Mouse (Mus musculus): ENCODE results near the gene Olfr504. TPM values are rescaled to one million over a fixed set of nuclear protein-coding genes. Genes with fewer than 3 reads are reported as not detected.
"Not testable (repeated sequence)": the region's sequence is repeated elsewhere in the genome, so short reads cannot be mapped to it uniquely, and the experiment has no call there.

Gene Olfr504
- total RNA-seq (2021), result not detected
- long read RNA-seq, experiment 1, result 0 reads
- long read RNA-seq, experiment 2, result 0 reads

DNA sequence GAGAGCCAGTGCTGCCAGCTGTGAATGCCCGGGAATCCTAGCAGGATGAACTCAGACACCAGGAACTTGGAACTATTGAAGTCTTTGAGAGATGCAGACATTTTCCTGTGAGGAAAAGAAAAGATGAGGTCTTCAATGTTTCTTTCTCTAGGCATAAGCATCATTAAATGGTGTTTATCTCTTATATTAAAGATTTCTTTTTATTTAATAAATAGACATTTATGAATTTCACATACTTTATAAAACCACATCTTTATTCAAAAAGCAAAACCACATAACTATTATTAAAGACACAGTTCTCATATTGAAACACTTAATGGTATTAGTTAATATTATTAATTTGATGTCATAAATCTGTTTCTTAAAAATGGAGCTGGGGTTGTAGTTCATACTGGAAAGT, at the start of gene Olfr504:
Gene Olfr504, minus strand, starts transcription at position 101 of the 400 bp plus-strand sequence.
- DNase-seq, result no peak
- intact Hi-C loops (cut with DNase I), result no loop called here

DNA sequence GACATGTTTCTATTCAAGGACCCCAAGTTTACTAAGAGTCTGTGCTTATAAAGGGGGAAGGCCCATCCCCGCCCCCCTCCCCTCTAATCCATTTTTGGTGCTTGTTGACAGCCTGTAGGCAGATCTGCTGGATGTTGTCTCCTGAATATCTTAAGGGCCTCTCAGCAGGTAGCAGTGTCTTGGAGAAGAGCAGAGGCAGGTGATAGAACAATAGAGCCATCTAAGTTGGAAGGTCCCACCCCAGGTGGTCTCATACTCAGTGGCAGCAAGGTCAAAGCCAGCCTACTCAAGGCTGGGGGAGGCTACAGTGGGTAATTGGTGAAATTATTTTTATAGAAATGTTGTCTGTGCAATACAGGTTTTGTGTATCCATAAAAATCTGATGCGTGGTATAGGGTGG, 48.5 kb upstream of the Olfr504 start:
- DNase-seq, result no peak
- intact Hi-C loops (cut with DNase I), result no loop called here

DNA sequence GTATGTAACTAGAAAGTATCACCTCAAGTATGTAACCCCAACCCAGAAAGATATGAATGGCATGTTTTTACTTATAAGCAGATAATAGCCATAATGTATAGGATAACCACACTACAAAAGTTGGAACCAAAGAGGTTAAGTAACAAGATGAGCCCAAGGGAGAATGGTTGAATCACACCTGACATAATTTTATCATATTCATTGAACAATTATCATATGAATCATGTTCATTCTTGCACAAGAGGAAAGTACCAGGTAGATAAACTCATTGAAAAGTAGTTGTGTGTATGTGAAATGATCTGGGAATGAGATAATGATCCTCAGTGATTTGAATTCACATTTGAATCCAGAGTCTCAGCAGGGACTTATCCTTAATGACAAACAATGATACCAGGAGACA, 44.9 kb upstream of the Olfr504 start, which contains the start of gene Olfr506:
Gene Olfr506, plus strand, starts transcription at position 301 of the 400 bp plus-strand sequence.
- DNase-seq, result no peak
- intact Hi-C loops (cut with DNase I), result no loop called here

DNA sequence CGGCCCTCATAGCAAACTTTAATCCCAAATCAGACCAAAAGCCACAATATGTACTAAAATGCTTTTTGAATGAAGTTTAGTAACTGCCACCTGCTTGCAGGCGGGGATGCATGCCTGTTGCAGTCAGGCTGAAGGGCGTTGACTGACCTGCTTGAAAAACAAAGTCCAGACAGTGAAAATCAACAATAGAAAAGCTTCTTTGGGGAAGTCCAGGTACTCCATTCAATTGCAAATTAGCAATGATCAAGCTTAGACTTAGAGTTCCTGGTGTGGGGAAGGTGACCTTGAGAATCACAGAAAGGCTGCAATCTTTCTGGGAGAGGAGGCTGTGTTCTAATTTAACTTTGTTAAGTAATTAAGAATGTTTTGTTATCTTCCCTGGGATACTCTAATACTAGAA, 36.3 kb upstream of the Olfr504 start:
- DNase-seq; intact Hi-C loops (cut with DNase I): not testable (repeated sequence)

DNA sequence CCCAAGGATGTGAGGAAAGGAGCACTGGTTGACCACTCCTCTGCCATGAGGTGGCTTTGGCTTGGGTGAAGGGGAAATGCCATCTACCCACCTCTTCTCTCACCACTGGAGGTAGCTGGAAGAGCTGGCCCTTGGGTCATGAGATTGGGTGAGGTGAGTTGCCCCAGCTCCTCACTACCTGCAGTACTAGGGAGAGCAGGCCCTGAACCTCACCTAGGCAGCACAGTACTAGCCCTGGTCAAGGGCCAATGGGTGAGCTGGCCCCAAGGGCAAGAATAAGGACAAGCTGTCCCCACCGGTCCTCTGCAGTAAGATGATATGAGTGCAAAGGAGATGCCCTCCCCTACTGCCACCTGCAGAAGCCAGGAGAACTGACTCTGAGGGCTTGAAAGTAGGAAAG, 24.2 kb upstream of the Olfr504 start:
- DNase-seq, result no peak
- intact Hi-C loops (cut with DNase I), result no loop called here

DNA sequence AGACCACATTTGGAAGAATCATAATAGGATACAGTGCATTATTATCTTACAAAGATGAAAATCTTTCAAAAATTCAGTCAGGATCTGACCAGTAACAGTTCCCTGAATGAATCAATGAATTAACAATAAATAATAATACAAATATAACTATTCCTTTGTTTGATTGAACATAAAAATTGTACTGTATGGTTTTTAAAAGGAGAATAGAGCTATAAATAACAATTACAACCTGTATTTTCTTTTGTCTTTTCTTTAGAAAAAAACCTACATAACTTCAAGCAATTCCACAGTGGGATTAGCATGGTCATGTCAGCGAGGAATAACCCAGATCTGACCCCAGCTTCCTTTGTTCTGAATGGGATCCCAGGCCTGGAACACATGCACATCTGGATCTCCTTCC, 21.4 kb downstream of the Olfr504 start, which contains the start of gene Olfr503:
Gene Olfr503, plus strand, starts transcription at position 301 of the 400 bp plus-strand sequence.
- DNase-seq; intact Hi-C loops (cut with DNase I): not testable (repeated sequence)

DNA sequence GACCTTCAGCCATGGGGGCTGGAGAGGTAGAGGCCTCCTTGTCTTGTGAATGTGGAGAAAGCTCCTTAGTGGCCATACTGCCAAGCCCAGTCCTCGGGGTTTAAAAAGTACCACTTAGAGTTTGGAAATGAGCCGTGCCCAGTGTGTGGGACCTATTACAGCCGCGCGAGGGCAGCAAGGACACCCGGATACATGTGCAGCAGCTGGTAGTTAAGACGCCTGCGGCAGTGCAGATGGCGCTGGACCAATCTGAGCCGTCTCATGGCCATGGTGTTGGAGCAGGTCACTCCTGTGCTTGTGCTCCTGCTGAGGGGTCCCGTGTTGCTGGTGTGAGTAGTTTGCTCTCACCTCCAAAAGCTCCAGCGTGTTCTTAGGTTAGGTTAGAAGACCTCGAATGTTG, 23.2 kb downstream of the Olfr504 start:
- intact Hi-C loops (cut with DNase I), result no loop called here
- DNase-seq, result no peak

DNA sequence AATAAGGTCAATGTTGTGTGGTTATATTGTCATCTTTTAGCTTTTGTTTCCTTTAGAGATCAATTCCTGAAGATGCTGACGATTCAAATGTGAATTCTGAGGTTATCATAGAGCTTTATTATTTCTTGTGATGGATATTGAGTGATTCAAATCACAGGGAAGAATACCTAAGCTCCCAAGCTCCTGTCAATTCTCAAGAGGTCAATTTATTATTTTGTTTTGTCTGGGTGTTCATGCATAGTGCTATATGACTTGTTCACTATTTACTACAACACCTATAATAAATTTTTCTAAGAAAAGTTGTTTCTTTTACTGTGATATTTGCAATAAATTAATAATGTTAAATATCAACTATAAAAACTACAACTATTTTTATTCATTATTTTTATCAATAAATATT, 40.6 kb downstream of the Olfr504 start, which contains the start of gene Olfr502:
Gene Olfr502, minus strand, starts transcription at position 101 of the 400 bp plus-strand sequence.
- no peak for DNase-seq
- intact Hi-C loops (cut with DNase I), result no loop called here

Other genes with a start within 250 kb of the Olfr504 start
- not detected for gene Olfr492, start 242.1 kb downstream of the Olfr504 start, total RNA-seq (2021)
- gene Olfr493, start 218.8 kb downstream of the Olfr504 start, total RNA-seq (2021), result not detected
- gene Olfr494, start 200.5 kb downstream of the Olfr504 start, total RNA-seq (2021), result not detected
- gene Olfr495, start 172.6 kb downstream of the Olfr504 start, total RNA-seq (2021), result not detected
- gene Olfr497, start 145.4 kb downstream of the Olfr504 start, total RNA-seq (2021), result not detected
- gene Olfr498, start 100.5 kb downstream of the Olfr504 start, total RNA-seq (2021), result not detected
- not detected for gene Olfr502, start 40.7 kb downstream of the Olfr504 start, total RNA-seq (2021)
- gene Olfr503, start 21.3 kb downstream of the Olfr504 start, total RNA-seq (2021), result not detected
- not detected for gene Olfr506, start 45.0 kb upstream of the Olfr504 start, total RNA-seq (2021)
- not detected for gene Olfr507, start 56.0 kb upstream of the Olfr504 start, total RNA-seq (2021)
- gene Olfr508, start 64.2 kb upstream of the Olfr504 start, total RNA-seq (2021), result not detected
- not detected for gene Olfr509, start 86.1 kb upstream of the Olfr504 start, total RNA-seq (2021)
- gene Olfr510, start 100.6 kb upstream of the Olfr504 start, total RNA-seq (2021), result not detected
- gene Olfr512, start 147.5 kb upstream of the Olfr504 start, total RNA-seq (2021), result not detected
- gene Olfr513, start 185.2 kb upstream of the Olfr504 start, total RNA-seq (2021), result not detected